25 mouse cellular contexts compared by ENCODE assay signal in the genomic region with DNA sequence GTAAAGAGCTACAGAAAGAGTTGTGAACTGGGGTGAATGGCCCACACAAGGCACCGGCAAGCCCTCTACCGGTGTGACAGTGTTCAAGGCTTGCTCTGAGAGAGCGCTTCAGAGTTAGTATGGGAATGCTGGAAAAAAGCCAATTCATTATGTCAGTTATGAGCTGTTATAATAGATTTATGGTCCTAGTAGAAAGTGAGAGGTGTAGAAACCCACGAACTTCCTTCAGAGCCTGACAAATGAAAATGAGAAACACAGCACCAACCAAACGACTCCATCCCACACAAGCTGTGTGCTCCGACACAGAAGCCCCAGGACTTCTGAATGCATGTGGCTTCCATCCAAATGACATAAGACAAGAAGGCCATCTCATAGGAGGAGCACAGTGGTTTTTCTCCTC.
"Had no signal": no experiment of that assay in that cellular context is flagged by ENCODE, and none has a peak within 500 bp of the region (broad histone marks: within the 10 kb centered on the region; RNA-seq: fewer than 3 reads in every experiment).

No protein-coding gene starts in this region.

- H3K4me3 ChIP-seq: heart, adult 2 months; heart, embryonic 13.5 days; heart, embryonic 15.5 days; hindbrain, embryonic 10.5 days; hindbrain, embryonic 12.5 days; intestine, embryonic 15.5 days; layer of hippocampus, adult 2 months; left cerebral cortex, adult 2 months; limb, embryonic 10.5 days; limb, embryonic 12.5 days had no signal

- DNase-seq: gastrocnemius, postnatal 14 days; gastrocnemius, postnatal 36 days; heart, adult 2 months; heart, postnatal 14 days; heart, postnatal 36 days; kidney, adult 18-20 months; kidney, adult 9 months; kidney, postnatal 10 days; kidney, postnatal 25 days; liver had no signal

- H3K4me1 ChIP-seq: heart, embryonic 13.5 days; heart, embryonic 15.5 days; hindbrain, embryonic 10.5 days; hindbrain, embryonic 12.5 days; intestine, embryonic 15.5 days had no signal

- H3K27me3 ChIP-seq: heart, embryonic 13.5 days; heart, embryonic 15.5 days; hindbrain, embryonic 12.5 days; intestine, embryonic 15.5 days; limb, embryonic 12.5 days had no signal

- H3K4me2 ChIP-seq: heart, embryonic 11.5 days; heart, embryonic 13.5 days; heart, embryonic 15.5 days; hindbrain, embryonic 12.5 days; hindbrain, embryonic 14.5 days; intestine, embryonic 15.5 days; limb, embryonic 12.5 days; liver, embryonic 11.5 days had no signal

- H3K27ac ChIP-seq: heart, adult 2 months; heart, embryonic 13.5 days; heart, embryonic 15.5 days; hindbrain, embryonic 10.5 days; hindbrain, embryonic 12.5 days; hindbrain, embryonic 14.5 days; intestine, embryonic 15.5 days; layer of hippocampus, adult 2 months; left cerebral cortex, adult 2 months; limb, embryonic 10.5 days; limb, embryonic 12.5 days had no signal

- H3K9me3 ChIP-seq: heart, embryonic 13.5 days; heart, embryonic 15.5 days; hindbrain, embryonic 10.5 days; hindbrain, embryonic 12.5 days; intestine, embryonic 15.5 days; limb, embryonic 10.5 days; limb, embryonic 12.5 days had no signal

- ATAC-seq: hindbrain, embryonic 16.5 days; inflammation-experienced regulatory T-cells, adult 6 months; intestine, embryonic 15.5 days; intestine, postnatal 0 days had no signal

- H3K9ac ChIP-seq: heart, embryonic 13.5 days; heart, embryonic 15.5 days; hindbrain, embryonic 12.5 days; hindbrain, embryonic 14.5 days; intestine, embryonic 15.5 days; limb, embryonic 12.5 days had no signal

- H3K36me3 ChIP-seq: intestine, embryonic 15.5 days had no signal
